Mouse (Mus musculus): ENCODE measurements at regions not wholly inside any gene's neighbourhood (a gene's known extent, or its start where the extent isn't known, plus 50 kb on each side); places are given as distances from the start of the nearest gene placed in this dataset.
A peak's percentile ranks its signal among the peaks of the same experiment; 100 is the strongest.
"Not testable (repeated sequence)": the region's sequence is repeated elsewhere in the genome, so short reads cannot be mapped to it uniquely, and the experiment has no call there.

DNA sequence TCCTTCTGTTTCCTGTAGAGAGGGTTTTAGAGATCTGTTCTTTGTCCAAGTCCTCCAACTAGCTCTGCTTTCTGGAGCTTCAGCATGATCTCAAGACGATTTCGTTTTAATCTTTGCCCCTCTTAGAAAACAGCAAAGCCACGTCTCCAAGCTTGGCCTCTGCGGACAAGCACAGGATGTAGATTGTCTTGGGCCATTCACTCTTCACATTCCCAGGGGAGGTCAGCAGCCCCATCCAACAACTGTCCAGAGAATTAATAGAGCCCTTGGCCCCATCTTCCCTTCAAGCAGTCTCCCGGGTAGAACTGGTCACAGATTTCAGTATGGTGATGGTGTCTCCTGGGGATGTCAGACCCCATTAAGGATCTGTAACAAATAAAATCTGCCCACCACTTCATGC lies 162.7 kb upstream of the Zfp637 start:
- DNase-seq (ENCODE audit: low spot score in 2 of 2), result no peak

DNA sequence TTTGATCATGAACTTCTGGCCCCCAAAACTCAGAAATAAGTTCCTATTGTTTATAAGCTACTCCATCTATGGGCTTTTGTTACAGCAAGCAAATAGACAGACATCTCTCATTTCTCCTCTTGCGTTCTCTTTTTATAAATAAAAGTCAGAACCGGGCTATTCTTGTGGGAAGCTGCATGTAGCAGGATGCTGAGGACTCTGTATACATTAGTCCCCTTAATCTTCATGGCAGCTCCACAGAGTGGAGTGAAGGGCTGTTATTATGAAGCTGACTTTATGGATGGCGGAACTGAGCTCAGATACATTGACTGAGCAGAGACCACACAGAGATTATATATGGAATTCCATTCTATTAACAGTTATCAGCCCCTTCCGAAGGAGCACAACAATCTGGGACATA lies 162.1 kb upstream of the Zfp637 start:
- DNase-seq (ENCODE audit: low spot score in 2 of 2), result no peak

DNA sequence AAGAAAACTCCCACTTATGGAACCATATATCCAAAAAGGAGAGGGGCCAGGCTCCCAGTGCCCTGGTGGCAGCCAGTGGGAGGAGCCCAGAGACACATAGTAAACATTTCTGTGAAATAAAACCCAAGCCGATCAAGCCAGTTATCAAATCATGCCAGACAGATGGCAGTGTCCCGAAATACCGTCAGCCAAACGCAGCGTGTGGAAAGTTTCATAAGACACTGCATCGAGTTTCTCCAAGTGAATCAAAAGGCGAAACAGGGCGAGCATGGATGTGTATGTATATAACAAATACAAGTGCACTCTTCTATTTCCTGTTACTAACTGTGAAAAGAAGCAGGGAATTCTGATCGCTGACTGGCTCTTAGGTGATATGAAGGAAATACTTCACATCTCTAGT lies 154.8 kb upstream of the Zfp637 start:
- peak in 1 of 2 experiments; percentile 16 for DNase-seq (ENCODE audit: low spot score in 2 of 2)

DNA sequence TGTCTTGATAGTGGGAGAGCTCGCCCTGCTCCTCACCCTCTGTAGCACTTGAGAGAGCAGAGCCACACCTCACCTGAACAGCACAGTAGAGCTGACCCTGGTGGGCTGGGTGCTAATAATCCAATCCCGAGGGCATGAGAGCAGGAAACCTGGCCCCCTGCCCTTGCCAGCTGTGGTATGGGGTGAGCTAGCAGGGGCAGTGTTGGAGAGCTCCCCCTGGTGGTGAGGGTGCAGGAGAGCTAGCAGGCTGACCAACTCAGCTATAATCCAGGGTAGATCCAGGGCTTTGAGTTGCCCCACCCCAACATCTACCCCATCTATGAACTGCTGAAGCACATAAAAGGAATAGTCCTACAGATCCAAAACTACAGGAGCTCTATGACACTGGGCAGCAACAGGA lies 153.9 kb upstream of the Zfp637 start:
- DNase-seq (ENCODE audit: low spot score in 2 of 2), result no peak

DNA sequence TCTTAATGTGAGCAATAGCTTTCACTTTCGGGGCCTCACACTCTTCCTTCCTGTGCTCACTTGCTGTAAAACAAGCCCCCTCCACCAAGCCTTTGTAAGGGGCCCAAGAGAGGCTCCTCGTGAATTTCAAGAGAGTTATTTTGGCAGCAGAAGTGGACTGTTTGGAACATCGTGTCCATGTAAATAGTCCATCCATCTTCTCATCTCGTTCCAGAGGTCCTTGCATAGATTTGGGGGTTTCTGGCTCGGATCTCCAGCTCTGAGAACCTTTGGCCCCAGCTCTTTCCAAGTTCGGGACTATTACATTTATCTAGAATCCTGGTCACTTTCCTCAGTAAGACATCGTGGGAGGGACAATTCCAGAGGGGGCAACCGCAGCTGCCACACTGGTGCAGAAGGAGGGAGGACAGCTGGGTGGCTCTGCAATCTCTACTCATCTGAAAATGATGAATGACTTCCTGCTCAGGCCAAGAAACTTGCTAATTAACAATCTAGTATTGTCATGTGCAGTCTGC lies 152.3 kb upstream of the Zfp637 start:
- no peak for DNase-seq (ENCODE audit: low spot score in 2 of 2)

DNA sequence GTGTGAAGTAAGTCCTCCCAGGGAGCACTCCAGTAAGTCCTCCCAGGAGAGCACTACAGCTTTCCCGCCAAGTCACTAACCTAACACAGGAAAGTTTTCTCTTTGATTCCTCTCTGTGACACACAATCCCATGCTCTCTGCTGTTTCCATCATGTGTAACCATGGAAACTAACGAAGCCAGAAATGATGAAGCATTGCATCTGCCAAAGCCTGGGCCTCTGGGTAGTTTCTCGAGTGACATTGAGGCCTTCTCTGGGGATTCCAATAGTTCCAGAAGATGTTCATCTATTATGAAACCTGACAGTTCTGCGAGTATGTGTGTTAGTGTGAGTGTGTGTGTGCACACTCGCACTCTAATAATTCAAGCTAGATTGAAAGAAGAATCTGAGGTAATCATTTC lies 140.7 kb upstream of the Zfp637 start:
- no peak for DNase-seq (ENCODE audit: low spot score in 2 of 2)

DNA sequence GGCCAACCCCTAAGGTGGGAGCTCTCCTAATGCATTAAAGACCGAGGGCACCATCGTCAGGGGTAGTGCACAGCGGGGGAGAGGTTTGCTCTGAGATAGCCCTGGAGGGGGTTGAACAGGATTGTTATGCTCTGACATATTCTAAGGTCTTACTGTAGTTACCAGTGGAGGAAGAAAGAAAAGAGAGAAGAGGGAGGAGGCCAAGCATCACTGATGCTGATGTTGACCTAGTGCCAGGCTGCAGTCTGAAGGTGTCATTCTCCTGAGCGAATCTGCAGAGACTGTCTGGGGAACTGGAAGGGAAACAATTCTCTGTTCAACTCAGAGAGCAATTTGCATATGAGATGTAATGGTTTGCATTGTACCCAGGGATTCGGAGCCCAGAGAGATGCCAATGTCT lies 139.4 kb upstream of the Zfp637 start:
- no peak for DNase-seq (ENCODE audit: low spot score in 2 of 2)

DNA sequence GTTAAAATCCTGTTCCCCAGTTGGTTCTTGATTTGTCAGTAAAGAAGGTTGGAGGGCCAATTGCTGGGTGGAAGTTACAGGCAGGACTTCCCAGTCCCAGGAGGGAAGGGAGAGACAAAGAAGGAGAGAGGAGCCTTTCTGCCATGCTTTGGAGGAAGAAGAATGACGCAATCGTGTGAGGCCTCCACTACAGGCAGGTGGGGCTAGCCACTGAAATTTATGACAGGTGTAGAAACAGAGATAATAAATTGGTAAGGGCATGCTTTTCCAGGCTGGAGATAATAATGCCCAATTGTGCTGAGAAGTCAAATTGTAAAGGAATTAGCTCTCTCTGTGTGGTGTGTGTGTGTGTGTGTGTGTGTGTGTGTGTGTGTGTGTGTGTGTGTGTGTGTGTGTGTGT lies 135.0 kb upstream of the Zfp637 start:
- DNase-seq (ENCODE audit: low spot score in 2 of 2), result no peak

DNA sequence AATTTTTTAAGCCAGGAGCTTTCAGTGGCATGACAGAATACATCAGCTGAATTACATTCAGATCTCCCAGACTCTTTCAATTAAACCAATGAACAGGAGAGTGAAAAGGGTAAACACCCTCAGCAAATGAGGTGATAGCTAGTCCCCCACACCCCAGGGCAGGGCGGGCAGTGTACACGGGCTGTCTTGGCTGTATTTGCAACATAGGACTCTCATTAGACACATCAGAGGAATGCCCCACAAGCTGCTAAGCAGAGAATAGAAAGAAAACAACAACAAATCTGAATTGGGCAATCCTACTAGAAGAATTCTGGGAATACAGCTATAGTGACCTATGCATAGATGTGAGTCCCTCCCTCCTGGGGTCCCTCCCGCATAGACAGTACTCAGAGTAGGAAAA lies 131.8 kb upstream of the Zfp637 start:
- DNase-seq (ENCODE audit: low spot score in 2 of 2), result no peak

DNA sequence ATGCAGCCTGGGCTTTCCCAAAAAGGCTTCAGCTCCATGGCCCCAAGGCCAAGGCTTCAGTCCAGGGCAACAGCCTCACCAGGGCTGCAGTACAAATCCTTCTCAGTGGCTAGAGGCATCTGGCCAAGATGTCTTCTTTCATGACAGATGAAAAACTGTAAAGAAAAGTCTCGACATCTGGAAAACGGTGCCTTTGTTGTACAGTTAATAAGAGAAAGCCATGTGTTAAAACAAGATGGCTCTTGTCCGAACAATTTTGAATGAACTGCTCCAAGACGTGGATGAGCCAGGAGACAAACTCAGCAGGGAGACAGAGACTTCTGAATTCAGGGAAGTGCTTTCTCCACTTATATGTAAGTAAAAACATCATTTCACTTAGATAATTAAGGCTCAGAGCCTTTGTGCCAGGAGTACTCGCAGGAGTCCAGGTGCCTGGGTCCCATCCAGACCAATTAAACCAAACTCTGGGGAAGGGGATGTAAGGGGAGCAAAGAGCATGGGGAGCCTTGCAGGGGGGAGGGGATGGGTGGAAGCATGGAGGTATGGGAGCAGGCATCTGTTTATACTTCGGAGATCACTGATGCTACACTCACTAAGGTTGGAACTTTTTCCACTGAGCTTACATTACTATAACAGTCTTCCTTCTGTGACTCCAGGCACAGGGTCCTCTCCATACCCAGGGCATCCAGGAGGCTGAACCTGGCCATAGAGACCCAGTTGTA lies 125.8 kb upstream of the Zfp637 start:
- DNase-seq (ENCODE audit: low spot score in 2 of 2), result no peak

DNA sequence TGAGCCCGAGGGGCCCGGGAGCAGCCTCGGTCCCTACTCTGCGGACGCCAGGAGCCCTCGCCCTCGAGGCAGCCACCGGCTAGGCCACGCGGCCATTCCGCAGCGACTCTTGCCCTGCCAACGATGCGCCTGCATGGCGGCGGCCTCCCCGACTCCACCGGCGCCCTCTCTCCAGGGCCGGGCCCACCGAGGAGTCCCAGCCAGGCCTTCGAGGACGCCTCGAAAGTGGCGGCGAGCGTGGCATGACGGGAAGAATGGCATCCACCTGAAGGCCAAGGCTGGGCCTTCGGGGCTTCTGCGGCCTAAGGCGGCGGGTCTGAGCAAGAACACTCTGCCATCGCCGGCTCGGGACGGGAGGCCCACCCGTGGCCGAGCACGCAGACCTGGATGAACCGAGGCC lies 124.6 kb upstream of the Zfp637 start:
- not testable (repeated sequence) for DNase-seq (ENCODE audit: low spot score in 2 of 2)

DNA sequence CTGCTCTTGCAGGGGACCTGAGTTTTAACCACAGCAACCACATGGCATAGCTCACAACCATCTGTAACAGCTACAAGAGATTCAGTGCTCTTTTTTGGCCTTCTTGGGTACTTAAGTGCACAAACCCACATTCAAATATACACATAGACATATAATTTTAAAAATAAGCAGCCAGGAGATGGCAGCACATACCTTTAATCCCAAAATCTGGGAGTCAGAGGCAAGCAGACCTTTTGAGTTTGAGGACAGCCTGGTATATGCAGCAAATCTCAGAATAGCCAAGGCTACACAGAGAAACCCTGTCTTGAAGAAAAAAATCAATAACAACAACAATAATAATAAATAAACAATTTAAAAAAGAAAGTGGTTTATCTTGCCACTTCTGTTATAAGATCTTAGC lies 88.6 kb upstream of the Zfp637 start:
- DNase-seq (ENCODE audit: low spot score in 2 of 2), result not testable (repeated sequence)

DNA sequence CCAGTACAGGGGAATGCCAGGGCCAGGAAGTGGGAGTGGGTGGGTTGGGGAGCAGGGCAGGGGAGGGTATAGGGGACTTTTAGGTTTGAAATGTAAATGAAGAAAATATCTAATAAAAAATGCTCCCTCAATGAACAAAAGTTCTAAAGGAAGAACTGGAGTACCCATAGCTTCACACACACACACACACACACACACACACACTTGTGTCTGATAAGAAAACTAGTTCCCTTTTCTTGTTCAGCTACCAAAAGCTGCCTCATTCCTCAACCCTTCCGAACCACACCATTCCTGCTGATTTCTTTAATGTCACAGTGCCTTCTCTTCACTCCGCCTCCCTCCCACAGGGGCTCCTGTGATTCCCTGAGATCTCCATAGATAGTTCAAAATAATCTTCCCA lies 85.3 kb upstream of the Zfp637 start:
- not testable (repeated sequence) for DNase-seq (ENCODE audit: low spot score in 2 of 2)

DNA sequence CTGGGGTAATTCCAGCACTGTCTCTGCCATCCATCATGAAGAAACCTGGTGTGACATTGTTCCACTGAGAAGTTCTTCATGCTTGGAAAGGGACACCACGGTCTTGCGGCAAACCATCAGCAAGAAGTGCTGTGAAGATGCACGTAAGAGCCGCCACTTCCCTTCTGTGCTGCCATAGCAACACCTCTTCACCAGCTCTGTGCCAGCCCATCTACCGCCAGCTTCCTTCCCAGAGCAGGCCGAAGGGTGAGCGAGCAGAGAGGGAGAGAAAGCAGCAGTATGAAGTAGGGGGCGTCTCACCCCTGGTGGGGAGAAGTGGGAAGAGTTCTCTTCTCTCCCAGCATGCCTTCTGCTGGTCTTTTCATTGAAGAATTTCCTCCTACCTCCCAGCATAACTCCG lies 84.8 kb upstream of the Zfp637 start:
- DNase-seq (ENCODE audit: low spot score in 2 of 2), result peak; percentile 12

DNA sequence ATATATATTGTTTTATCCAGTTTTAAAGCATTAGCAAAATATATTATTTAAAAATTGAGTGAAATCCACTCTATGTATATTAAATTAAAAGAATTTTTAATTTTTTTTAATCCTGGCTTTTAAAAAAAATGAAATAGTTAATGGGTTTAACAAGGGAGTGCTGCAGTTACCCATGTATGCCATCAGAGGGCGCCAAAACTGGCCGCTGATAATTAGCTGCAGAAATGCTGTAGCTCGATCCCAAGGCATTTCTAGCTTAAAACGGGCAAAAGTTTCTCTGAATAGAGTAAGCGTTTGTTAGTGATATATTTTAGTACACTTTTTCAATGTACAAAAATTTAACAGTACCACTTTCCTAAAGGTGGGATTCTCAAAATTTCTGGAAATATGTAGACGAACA lies 82.5 kb upstream of the Zfp637 start:
- peak; percentile 45 to 64 for DNase-seq (ENCODE audit: low spot score in 2 of 2)

DNA sequence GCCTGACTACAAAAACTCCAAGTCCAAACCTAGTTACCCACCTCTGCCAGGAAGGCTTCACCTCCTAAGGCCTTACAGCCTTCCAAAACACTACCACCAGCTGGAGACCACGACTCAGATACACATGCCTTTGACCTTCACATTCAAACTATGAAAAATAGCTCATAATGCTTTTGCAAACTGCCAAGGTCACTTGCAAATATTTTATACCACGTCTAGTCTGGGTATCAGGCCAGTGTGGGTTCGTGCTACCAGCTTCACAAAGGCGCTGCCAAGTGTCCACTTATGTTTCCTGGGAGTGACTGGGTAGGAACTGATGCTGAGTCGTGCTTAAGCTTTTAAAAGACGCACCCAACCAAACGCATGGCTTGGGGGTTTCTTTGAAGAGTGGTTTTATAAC lies 69.5 kb upstream of the Zfp637 start:
- no peak for DNase-seq (ENCODE audit: low spot score in 2 of 2)

DNA sequence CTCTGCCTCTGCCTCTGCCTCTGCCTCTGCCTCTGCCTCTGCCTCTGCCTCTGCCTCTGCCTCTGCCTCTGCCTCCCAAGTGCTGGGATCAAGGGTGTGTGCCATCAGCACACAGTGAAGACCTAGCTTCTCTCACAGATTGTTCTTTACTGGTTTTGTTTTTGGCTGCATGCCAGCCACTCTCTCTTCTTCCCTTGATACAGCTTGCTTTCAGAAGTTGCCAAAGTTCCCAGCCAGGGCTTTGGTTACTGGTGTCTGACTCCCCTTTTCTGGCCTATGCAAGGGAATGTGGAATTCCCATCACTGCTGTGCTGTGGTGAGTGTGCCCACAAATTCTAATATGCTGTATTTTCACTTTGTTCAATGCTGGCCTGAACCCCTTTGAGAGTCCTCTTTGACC lies 68.6 kb upstream of the Zfp637 start:
- DNase-seq (ENCODE audit: low spot score in 2 of 2), result no peak

DNA sequence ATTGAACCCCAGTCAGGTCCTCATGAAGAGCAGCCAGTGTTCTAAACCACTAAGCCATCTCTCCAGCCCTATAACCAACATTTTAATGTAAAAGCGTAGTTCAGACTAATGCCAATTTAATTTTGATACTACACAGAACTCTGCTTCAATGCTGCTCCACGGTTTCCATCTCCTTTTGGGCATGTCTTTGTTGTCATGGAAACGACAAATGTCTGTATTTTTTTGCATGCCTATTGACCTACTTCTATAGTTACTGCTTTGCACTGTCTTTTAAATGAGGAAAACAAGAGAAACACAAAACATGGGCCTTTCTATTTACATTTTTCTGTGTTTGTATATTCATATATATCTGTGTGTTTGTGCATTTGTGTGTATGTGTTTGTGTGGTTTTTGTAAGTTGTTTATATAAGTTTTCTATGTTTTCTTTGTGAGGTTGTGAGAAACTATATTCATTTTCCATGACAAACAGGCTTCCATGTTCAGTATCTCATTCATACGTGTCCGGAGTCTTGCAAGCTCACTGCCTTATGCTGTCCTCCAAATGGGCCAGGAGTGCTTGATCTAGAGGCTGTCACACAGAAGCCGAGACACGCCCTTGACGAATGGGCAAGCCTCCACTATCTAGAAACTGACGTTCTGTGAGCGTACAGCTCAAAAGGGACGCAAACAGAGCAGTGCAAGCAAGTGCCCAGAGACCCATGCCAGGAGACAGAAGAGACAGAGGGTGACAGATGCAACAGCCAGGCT lies 65.5 kb upstream of the Zfp637 start:
- peak; percentile 13 to 15 for DNase-seq (ENCODE audit: low spot score in 2 of 2)

DNA sequence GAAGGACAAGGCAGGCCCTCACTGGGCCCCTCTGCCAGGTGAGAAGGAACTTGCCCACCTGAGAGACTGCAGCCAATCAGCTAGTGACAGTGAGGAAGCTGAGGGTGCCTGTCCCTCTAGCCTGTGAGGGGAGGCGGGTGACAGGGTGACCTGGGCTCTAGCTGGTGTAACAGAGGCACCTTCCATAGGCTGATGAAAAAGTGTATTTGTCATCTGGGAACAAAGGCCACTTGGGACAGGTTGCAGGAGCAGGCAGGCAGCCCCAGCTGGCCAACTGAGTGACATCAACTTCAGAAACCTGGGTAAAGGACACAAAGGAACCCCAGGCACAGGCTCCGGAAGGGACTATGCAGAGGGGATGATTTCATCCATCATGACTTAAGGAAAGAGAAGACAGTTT lies 63.0 kb upstream of the Zfp637 start:
- DNase-seq (ENCODE audit: low spot score in 2 of 2), result no peak

DNA sequence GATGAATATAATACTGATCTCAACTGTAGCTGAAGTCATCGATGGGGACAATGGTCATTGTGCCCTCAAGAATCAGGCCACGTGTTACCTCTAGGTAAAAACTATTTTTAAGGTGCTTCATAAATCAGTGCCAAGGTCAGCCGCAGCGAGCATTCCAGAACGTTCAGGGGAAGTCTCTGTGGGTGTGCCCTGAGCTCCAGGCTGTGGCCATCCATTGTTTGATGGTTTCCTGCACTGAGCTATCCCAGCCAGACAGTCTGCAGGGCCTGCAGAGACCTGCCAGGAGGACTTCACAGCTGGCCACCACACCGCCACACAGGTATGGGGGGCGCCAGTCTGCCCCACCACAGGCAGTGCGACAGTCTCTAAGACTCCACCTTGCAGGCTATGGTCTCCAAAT lies 62.5 kb upstream of the Zfp637 start:
- no peak for DNase-seq (ENCODE audit: low spot score in 2 of 2)

DNA sequence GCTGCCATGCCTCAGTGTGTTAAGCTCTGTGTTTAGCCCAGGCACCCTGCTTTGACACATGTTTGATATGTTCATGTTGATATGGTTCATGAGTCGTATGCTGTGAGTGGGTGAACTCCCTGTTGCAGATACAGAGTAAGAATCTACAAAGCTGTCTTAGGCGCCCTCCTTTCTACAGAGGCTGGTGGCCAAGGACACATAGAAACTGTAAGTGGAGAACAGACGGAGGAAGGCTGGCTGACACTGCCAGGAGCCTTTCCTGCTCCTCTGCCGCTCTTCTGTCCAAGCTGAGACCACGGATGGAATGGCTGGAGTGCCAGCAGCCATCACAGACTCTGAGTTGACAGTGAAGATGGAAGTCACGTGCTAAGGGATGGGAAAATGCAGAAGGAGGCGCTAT lies 62.0 kb upstream of the Zfp637 start:
- no peak for DNase-seq (ENCODE audit: low spot score in 2 of 2)

DNA sequence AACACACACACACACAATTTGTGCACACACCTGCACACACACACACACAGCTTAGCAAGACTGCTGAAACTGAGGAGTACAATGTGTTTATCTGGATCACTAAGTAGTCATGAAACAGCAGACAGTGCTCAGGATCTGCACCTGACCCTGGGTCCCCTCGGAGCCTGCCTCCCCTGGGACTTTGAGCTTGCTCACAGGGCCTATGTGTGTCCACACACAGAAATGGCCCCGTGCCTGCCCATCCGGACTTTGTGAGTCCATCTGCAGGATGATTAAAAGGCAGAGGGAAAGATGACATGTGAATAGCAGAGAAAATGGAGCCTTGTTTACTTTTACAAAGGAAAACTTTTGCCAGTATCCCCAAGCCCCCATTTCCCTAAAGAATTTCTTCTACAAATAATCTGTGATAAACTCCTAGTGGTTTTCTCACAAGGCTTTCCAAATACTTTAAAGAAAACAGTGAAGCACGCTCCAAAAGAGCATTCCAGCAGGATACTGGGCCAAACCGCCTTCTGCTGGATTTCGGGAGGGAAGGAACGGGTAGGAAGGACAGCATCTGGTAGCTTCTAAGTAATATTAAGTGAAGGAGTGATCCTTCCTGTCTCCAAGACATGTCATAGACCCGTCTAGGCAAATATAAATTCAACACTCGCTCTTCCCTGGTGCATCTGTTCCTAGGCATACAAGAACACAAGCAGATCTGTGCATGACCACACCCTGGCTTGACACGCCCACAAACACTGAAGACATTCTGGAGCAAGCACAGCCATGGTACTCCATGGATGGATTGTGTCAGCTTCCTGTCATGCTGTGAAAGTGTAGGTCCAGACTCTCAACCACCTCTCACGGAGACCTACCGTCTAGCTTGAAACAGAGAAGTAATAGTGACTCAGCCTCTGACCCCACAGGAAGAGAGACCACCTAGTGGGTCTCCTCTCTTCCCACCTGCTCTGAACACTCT lies 52.1 kb upstream of the Zfp637 start:
- no peak for DNase-seq (ENCODE audit: low spot score in 2 of 2)

Data from right cerebral cortex, adult 2 months (tissue).